Mouse (Mus musculus): ENCODE measurements at regions not wholly inside any gene's neighbourhood (a gene's known extent, or its start where the extent isn't known, plus 50 kb on each side); places are given as distances from the start of the nearest gene placed in this dataset.
A peak's percentile ranks its signal among the peaks of the same experiment; 100 is the strongest.

DNA sequence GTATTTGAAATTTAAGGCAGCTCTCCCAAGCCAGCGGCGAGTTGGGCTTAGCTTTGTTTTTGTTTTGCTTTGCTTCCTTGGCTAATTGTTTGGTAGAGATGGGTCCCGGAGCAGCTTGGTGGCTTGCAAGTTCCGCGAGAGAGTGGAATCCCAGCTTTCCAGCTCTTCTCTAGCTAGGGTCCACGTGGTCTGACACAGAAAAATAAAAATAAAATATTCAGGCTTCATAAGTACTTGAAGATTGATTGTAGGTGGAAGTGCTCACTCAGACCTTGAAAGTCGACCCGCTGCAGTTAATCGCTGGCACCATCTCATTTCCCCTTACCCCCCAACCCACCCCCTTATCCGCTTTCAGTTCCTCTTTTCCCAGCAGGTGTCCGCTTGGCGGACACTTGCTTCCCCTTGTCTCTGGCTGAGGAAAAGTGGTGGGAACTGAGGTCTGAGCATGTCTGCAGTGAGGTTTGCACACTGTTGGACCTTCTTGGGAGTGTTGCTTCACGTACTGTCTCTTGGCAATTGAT is 198.5 kb downstream of the Dusp6 start:
- DNase-seq (ENCODE audit: low read depth): peak; percentile 55

DNA sequence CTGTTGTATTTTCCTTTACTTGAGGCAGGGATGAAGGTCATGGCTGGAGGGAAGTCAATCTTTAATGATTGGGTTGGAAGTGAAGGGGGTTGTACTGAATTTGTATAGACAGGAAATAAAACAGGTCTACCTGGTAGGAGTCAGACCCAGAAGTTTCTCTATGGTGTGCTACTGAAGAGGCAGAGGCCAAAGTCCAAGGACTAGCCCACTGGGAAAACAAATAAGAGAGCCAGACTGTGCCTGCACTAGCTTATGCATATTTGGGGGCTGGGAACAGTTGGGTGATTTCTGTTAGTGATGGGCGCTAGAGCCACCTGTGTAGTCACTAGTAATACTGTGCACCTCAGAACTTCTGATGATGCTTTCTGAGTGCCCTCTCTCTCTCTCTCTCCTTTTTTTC is 203.7 kb downstream of the Dusp6 start:
- no peak for DNase-seq (ENCODE audit: low read depth)

GRCm38 (mm10) chr10:99467319-99467842 is 204.3 kb downstream of the Dusp6 start:
- no peak for DNase-seq (ENCODE audit: low read depth)

GRCm38 (mm10) chr10:99468971-99469370 is 205.9 kb downstream of the Dusp6 start:
- DNase-seq (ENCODE audit: low read depth): no peak

DNA sequence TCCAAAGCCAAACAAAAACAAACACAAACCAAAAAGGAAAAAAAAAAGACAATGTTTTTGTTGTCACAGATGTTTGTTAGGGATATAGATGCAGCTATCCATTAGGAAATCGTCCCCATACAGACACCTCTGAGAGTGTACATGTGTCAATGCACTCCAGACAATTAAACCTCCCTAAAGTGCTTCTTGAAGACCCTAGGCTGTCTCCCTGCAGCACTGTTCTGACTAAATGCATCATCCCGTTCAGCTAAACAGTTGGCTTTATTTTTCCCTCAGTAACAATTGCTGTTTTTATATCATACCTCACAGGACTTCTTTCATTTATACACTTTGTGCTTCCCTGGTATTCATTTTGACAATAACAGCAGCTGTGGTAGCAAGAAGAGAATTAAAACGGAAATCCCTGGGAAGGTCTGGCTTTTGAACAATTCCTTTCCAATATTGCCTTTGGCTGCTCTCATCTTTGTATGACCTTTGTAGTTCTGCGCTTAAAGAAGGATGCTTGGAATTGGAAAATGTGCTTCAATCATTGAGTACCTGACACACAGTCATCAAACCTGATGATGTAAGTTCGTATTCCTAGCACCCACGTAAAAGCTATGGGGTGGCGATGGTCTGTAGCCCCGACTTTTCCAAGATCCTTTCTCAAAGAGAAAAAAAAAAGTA is 208.9 kb downstream of the Dusp6 start:
- DNase-seq (ENCODE audit: low read depth): no peak

- no peak for DNase-seq (ENCODE audit: low read depth)
Observed at GRCm38 (mm10) chr10:99472806-99473205, 209.8 kb downstream of the Dusp6 start.

DNA sequence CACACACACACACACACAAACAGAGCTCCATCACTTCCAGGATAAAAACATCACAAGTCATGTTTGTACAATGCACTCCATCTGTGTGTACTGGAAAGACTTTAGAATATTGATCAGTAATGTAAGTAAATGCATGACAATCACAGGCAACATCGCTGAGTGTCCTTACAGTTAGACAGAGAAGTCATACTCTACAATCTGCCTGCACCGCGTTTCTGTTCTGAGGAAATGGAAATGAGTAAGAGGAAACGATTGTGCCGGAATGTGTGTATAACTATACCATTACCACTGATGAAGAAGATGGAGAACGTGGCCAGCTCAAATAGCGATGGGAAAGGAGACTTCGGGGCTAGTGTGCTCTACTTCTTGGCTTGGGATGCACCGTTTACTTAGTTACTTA is 210.7 kb downstream of the Dusp6 start:
- DNase-seq (ENCODE audit: low read depth): no peak

- no peak for DNase-seq (ENCODE audit: low read depth)
Observed at GRCm38 (mm10) chr10:99474546-99474945, 211.5 kb downstream of the Dusp6 start.

DNA sequence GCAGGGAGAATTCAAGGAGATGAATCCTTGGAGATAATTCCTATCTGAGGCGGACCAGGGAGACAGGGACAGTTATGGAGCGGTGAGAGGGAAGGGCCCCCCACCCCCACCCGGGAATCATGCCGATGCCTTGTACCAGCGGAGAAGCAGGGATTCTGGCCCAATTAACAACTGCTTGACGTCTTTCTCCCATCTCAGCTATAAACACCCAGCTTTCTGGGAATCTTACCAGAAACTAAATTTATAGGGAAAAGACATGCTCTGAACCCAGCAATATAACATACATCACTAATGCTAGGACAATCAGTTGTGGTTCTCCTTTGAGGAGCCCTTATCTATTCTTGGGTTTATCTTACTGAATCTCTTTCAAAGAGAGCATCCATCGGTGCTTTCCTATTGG is 213.2 kb downstream of the Dusp6 start:
- DNase-seq (ENCODE audit: low read depth): no peak

GRCm38 (mm10) chr10:99476776-99477175 is 213.7 kb downstream of the Dusp6 start:
- DNase-seq (ENCODE audit: low read depth): no peak

DNA sequence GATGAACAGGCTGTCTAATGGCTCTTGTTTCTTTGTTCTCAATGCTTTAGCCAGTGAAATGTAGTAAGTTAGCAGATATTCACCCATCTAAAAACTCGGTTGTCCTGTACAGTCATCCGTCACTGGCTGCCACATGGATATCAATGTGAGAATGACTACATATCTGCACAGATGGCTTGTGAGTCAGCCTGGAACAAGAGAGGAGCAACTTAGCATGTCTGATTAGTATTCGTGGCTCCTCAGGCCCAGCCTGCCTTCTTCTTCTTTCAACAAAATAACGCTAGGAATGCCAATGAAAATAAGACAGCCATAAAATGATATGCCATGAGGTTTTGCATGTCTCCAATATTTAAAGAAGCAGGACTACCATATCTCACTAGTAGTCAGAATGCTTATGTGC is 217.5 kb downstream of the Dusp6 start:
- DNase-seq (ENCODE audit: low read depth): no peak

DNA sequence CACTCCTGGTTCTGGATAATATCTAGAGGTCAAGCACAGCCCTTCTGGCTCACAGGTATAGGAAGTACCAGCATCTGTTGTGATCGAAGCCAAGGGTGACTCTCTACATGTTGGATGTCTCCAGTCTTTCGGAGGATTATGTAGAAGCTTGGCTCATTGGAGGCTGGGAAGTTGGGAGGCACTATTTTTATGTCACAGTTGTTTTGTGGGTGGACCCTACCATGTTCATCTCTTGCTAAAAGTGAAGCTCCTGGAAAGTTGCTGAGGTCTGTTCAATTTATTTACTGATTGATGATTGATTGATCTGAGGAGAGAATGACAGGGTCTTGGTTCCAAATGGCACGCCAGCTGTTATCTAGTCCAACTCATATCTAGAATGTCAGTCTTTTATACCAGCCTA is 219.0 kb downstream of the Dusp6 start:
- no peak for DNase-seq (ENCODE audit: low read depth)

GRCm38 (mm10) chr10:99488195-99489080 is 225.4 kb downstream of the Dusp6 start:
- DNase-seq (ENCODE audit: low read depth): no peak

DNA sequence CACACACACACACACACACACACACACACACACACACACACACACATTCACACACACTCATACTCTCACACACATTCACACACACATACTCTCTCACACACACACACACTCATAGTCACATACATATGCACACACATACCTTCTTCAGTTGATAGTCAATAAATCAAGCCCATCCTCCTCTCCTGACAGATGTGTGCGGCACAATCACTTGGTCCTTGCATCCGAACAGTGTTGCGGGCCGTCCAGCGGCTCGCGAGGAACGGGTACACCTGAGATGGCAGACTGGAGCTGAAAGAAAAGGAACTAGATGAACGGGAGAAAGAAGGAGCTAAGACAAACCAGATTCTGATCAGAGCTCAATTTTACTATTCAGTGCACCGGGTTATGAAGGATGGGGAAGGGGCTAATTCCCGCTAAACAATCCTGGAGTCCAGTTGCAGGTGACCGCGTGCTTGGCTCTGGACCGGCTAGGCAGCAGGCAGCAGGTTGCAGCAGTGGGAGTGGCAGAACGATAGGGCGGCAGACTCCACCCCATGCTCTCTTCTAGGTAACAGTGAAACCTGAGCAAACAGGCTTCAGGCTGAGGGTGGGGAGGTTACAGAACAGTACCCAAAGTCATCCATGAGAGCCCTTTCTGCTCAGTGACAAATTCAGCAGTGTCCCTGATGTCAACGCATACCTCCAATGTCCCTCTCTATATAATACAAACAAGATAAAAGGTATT is 247.8 kb downstream of the Csl start:
- DNase-seq (ENCODE audit: low read depth): no peak

DNA sequence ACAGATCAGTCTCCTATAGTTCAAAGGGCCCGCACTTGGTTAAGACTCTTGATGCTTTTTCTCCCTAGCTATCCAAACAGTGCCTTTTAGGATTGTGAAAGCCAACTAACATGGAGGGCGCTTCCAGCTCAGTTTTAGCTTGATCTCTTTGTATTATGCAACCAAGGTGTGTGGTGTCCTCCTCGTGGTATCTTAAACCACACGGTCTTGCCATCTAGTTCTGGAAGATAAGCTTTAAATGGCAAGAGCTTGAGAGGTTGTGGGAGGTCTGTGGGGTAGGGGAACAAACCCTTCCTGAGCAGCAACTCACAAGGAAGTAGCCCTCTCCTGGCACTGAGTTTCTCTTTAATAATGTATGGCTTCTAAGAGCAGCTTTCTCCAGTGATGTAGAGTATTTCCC is 241.5 kb downstream of the Csl start:
- DNase-seq (ENCODE audit: low read depth): no peak

DNA sequence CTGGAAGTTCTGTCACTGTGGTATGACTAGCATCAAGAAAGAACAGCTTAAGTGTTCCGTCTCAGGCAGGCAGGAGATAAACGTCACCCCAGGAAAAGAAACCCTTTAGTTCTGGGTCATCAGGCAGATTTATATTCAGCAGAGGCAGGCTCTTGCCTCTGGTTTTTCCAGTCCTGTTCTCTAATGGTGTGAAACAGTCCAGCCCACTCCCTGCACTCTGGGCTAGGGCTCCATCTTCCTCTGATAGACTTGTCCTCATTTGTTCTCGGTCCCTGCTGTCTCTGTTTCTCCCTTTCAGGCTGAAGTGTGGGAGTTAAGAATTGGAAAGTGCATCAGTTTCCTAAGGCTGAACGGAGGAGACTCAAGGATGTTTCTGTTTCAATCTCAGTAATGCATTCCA is 240.0 kb downstream of the Csl start:
- DNase-seq (ENCODE audit: low read depth): no peak

GRCm38 (mm10) chr10:99523817-99524216 is 235.6 kb downstream of the Csl start:
- no peak for DNase-seq (ENCODE audit: low read depth)

GRCm38 (mm10) chr10:99524273-99525212 is 234.9 kb downstream of the Csl start:
- DNase-seq (ENCODE audit: low read depth): no peak

DNA sequence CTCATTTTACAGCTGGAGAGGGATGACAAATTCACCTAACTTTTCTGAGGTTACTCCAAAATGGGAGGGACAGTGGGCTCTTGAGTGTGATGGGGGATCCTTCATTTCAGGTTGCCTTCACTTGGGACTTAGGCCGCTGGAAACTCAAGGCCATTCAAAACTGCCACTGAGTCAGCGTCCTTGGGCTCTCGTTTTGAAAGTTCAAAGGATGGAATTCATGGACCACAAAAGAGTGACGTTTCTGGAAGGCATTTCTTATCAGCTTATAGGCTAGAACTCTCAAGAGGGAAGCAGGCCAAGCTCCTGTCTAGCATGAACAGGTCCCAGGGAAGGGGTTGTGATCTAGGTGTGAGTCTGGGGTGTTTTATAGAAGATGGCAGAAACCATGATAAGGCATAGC is 233.3 kb downstream of the Csl start:
- DNase-seq (ENCODE audit: low read depth): no peak

- no peak for DNase-seq (ENCODE audit: low read depth)
Observed at GRCm38 (mm10) chr10:99526561-99526960, 232.9 kb downstream of the Csl start.

DNA sequence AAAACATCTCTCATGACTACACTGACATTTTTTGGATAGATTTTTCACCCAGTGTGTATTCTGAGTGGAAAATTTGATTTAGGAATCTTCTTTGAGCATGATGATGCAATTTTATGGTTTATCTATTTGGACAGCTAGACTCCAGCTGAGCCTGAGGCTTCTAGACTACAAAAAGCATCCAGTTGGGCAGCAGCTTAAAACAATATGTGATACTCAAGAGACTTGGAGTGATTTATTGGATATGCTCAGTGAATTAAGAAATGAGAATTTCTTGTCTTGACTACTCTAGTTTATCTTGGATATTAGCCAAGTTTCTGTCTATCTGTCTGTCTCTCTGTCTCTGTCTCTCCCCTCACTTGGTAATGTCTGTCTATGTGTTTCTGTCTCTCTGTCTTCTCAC is 228.4 kb downstream of the Csl start:
- no peak for DNase-seq (ENCODE audit: low read depth)

All from induced T-regulatory cell, adult 2 months (primary cell).